In the genomic region with DNA sequence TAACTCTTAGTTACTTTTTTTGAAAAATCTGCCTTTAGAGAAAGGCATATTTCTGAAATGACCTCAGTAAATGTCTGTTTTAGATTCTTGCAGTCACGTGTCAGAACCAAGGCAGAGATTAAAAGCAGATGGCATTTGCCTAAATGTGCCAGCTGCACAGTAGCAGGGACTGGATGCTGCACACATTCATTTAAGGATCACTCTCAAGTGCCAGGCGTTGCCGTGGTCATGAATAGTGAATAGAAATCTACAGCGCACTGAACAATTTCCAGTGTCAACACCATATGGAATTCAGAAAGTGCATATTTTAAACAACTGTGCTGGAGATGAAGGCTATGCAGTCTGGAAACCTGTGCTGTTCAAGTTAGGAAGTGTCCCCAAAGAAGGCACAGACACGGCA, we compare ENCODE assay signal across 11 mouse cellular contexts.
DNase-seq lines count a peak whose midpoint lies in the region; ATAC-seq and TF ChIP-seq lines count a peak whose summit lies in the region.
"Had no signal": no experiment of that assay in that cellular context is flagged by ENCODE, and none has a peak within 500 bp of the region (broad histone marks: within the 10 kb centered on the region; RNA-seq: fewer than 3 reads in every experiment).

No protein-coding gene starts in this region.

- H3K4me1 ChIP-seq in forebrain, embryonic 13.5 days, result peaks cover 18% of the 10 kb centered on the region
- no peaks in the 10 kb centered on the region; the same call in 1 of the 2 replicates for H3K4me1 ChIP-seq in forebrain, embryonic 10.5 days
- H3K4me1 ChIP-seq in embryonic facial prominence, embryonic 14.5 days (ENCODE audit: control insufficient read depth, insufficient read depth, low read length), result peaks cover 14% of the 10 kb centered on the region; the same call in 1 of the 2 replicates
- no peaks in the 10 kb centered on the region for H3K4me1 ChIP-seq in intestine, postnatal 0 days (replicated peaks; ENCODE audit: control insufficient read depth, insufficient read depth, low read length)

- 0 out of 2 replicates have a peak, but pooled peaks cover 3% of the 10 kb centered on the region for H3K36me3 ChIP-seq in forebrain, embryonic 13.5 days (ENCODE audit: poor library complexity, severe bottlenecking)
- H3K36me3 ChIP-seq in forebrain, embryonic 10.5 days (replicated peaks), result peaks cover 14% of the 10 kb centered on the region; the same call in 1 of the 2 replicates
- peaks cover 21% of the 10 kb centered on the region for H3K36me3 ChIP-seq in embryonic facial prominence, embryonic 14.5 days (ENCODE audit: control insufficient read depth, insufficient read depth, low read length)
- peaks cover 31% of the 10 kb centered on the region for H3K36me3 ChIP-seq in intestine, postnatal 0 days (ENCODE audit: control insufficient read depth, insufficient read depth)

- H3K27ac ChIP-seq in forebrain, embryonic 13.5 days, result peak overlapping the region; percentile 79
- no peak overlapping the region for H3K27ac ChIP-seq in forebrain, embryonic 10.5 days
- peak overlapping the region; percentile 58; the same call in 1 of the 2 replicates for H3K27ac ChIP-seq in embryonic facial prominence, embryonic 14.5 days (replicated peaks; ENCODE audit: low read depth, low read length)
- no peak overlapping the region for H3K27ac ChIP-seq in intestine, postnatal 0 days (ENCODE audit: low read depth, low read length)
- H3K27ac ChIP-seq: stomach, postnatal 0 days had no signal

- H3K27me3 ChIP-seq in forebrain, embryonic 13.5 days, result no peaks in the 10 kb centered on the region
- H3K27me3 ChIP-seq in forebrain, embryonic 10.5 days (ENCODE audit: poor library complexity, severe bottlenecking), result no peaks in the 10 kb centered on the region
- no peaks in the 10 kb centered on the region for H3K27me3 ChIP-seq in embryonic facial prominence, embryonic 14.5 days (replicated peaks; ENCODE audit: control insufficient read depth, insufficient read depth, low read length)
- no peaks in the 10 kb centered on the region for H3K27me3 ChIP-seq in intestine, postnatal 0 days (replicated peaks; ENCODE audit: control insufficient read depth, insufficient read depth, low read length)

- H3K4me3 ChIP-seq in forebrain, embryonic 13.5 days, result no peak overlapping the region
- no peak overlapping the region for H3K4me3 ChIP-seq in forebrain, embryonic 10.5 days
- H3K4me3 ChIP-seq in embryonic facial prominence, embryonic 14.5 days (ENCODE audit: low read depth, low read length), result no peak overlapping the region
- no peak overlapping the region for H3K4me3 ChIP-seq in intestine, postnatal 0 days (ENCODE audit: low read depth, low read length)

- H3K4me2 ChIP-seq in forebrain, embryonic 13.5 days, result no peak overlapping the region
- H3K4me2 ChIP-seq in embryonic facial prominence, embryonic 14.5 days (ENCODE audit: low read depth, low read length), result no peak overlapping the region
- no peak overlapping the region for H3K4me2 ChIP-seq in intestine, postnatal 0 days (replicated peaks; ENCODE audit: low read depth)

- ATAC-seq in forebrain, embryonic 13.5 days, result peak; percentile 96
- ATAC-seq in embryonic facial prominence, embryonic 14.5 days (ENCODE audit: low read depth), result peak; percentile 76
- ATAC-seq in intestine, postnatal 0 days, result no peak

- TF ChIP-seq CTCF in intestine, postnatal 0 days (IDR thresholded peaks at IDR 0.05; ENCODE audit: low read depth), result no peak

- 41% methylated on average over 5 of the region's 5 CpGs for WGBS in forebrain, embryonic 13.5 days
- WGBS in forebrain, embryonic 10.5 days, result 76% methylated on average over 5 of the region's 5 CpGs
- WGBS in embryonic facial prominence, embryonic 14.5 days, result 21% methylated on average over 5 of the region's 5 CpGs
- 78% methylated on average over 5 of the region's 5 CpGs for WGBS in intestine, postnatal 0 days

- H3K9me3 ChIP-seq in forebrain, embryonic 13.5 days (replicated peaks), result no peaks in the 10 kb centered on the region
- no peaks in the 10 kb centered on the region for H3K9me3 ChIP-seq in forebrain, embryonic 10.5 days
- no peaks in the 10 kb centered on the region for H3K9me3 ChIP-seq in embryonic facial prominence, embryonic 14.5 days (ENCODE audit: control insufficient read depth, low read length)
- no peaks in the 10 kb centered on the region for H3K9me3 ChIP-seq in intestine, postnatal 0 days (ENCODE audit: control insufficient read depth)

- DNase-seq in forebrain, embryonic 10.5 days (ENCODE audit: extremely low spot score, low spot score), result no peak
- DNase-seq in 3T3-L1 (ENCODE audit: low read depth, low spot score), result peak; percentile 67
- peak; percentile 90 for DNase-seq in embryonic facial prominence, embryonic 14.5 days (ENCODE audit: low spot score)
- peak; percentile 67 for DNase-seq in left cerebral cortex, adult 11 months (ENCODE audit: low spot score)
- DNase-seq in kidney, adult 18-20 months, result no peak
- no peak for DNase-seq in adrenal gland, postnatal 4 days (ENCODE audit: low spot score in 2 of 2)
- DNase-seq: adrenal gland, adult 8-10 months; heart, postnatal 4 days had no signal

- no peak overlapping the region for H3K9ac ChIP-seq in forebrain, embryonic 13.5 days
- no peak overlapping the region for H3K9ac ChIP-seq in embryonic facial prominence, embryonic 14.5 days (ENCODE audit: low read depth, low read length)
- no peak overlapping the region for H3K9ac ChIP-seq in intestine, postnatal 0 days (ENCODE audit: low read depth, low read length)

Comparison
In these comparisons a context has a peak if more than half of its experiments do, and no peak if none do; other contexts are left out.
1. H3K27ac ChIP-seq: peak in forebrain, embryonic 13.5 days (single experiment) and embryonic facial prominence, embryonic 14.5 days (single experiment); none in forebrain, embryonic 10.5 days (single experiment) and intestine, postnatal 0 days (single experiment).
2. DNase-seq: peak in 3T3-L1 (single experiment), embryonic facial prominence, embryonic 14.5 days (single experiment) and left cerebral cortex, adult 11 months (single experiment); none in forebrain, embryonic 10.5 days (single experiment), kidney, adult 18-20 months (single experiment) and adrenal gland, postnatal 4 days (0 of 2).